Mouse (Mus musculus): ENCODE data around the gene Clec12a. TPM values are rescaled to one million over a fixed set of nuclear protein-coding genes. Genes with fewer than 3 reads are reported as not detected.
"Not testable (repeated sequence)": the region's sequence is repeated elsewhere in the genome, so short reads cannot be mapped to it uniquely, and the experiment has no call there.

Clec12a gene
- 0.09 and 0.20 TPM in 2 replicates for polyA plus RNA-seq (2015; fragmentation: Nextera tagmentation; extraction: Ambion mirVana)

GRCm38 (mm10) chr6:129342391-129342790, at the start of gene Clec12a:
Clec12a (plus strand) TSS chr6:129342691.
- H3K4me1 ChIP-seq (replicated peaks; ENCODE audit: control insufficient read depth, insufficient read depth, low read length); H3K4me2 ChIP-seq (replicated peaks; ENCODE audit: low read depth); H3K27me3 ChIP-seq (replicated peaks; ENCODE audit: control insufficient read depth, insufficient read depth, low read length); H3K9ac ChIP-seq (ENCODE audit: low read depth, low read length); H3K27ac ChIP-seq (ENCODE audit: low read depth, low read length); ATAC-seq; H3K36me3 ChIP-seq (ENCODE audit: control insufficient read depth, insufficient read depth); H3K4me3 ChIP-seq (ENCODE audit: low read depth, low read length); H3K9me3 ChIP-seq (ENCODE audit: control insufficient read depth): not testable (repeated sequence)
- 75% methylated on average over 4 of the region's 4 CpGs for WGBS

DNA sequence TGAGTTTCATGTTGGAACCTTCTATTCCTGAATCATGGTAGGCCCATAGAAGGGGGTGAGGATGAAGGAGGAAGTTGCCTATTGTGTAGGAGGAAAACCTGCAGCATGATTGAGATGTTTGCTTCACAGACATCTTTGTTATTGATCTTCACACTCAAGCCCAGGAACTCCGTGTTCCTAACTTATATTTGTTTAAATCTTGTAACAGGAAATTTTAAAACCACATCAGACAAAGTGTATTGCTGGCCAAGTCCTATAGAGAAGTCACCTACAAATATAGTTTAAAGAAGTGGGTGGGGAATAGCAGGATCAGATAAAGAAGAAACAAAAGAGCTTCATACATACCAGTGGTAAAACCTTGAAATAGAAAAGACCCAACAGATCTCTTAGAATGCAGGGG, 38.3 kb upstream of the Clec12a start:
- 43% methylated on average over 1 of the region's 1 CpGs for WGBS
- H3K9me3 ChIP-seq (ENCODE audit: control insufficient read depth), result no peaks in the 10 kb centered on the region
- no peak for TF ChIP-seq CTCF (IDR thresholded peaks at IDR 0.05; ENCODE audit: low read depth)

DNA sequence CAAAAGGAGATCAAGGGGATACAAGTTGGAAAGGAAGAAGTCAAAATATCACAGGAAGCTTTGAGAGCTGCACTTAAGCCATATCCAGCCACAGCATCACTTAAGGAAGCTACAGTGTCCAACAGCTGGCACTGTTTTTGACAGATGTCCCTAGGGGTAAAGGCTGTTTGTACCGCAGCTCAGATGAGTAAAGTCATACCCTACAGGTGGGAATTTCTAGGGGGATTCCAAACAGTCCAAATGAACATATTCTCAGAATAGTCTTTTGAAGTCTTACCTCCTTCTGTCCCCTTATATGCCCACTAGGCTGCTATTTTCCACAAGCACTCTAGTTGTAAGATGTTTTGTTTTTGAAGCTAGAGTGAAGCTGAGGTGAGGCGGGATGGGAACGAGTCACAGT, 30.0 kb upstream of the Clec12a start:
- no peak for TF ChIP-seq CTCF (IDR thresholded peaks at IDR 0.05; ENCODE audit: low read depth)
- Histone ChIP-seq H3K36me3 (ENCODE audit: control insufficient read depth, insufficient read depth) (no peaks in the 10 kb centered on the region), H3K27me3 (replicated peaks; ENCODE audit: control insufficient read depth, insufficient read depth, low read length) (no peaks in the 10 kb centered on the region), H3K4me3 (ENCODE audit: low read depth, low read length) (no peak overlapping the region), H3K4me2 (replicated peaks; ENCODE audit: low read depth) (no peak overlapping the region), H3K4me1 (replicated peaks; ENCODE audit: control insufficient read depth, insufficient read depth, low read length) (no peaks in the 10 kb centered on the region), H3K9ac (ENCODE audit: low read depth, low read length) (no peak overlapping the region), H3K9me3 (ENCODE audit: control insufficient read depth) (no peaks in the 10 kb centered on the region), H3K27ac (ENCODE audit: low read depth, low read length) (no peak overlapping the region)
- ATAC-seq, result no peak
- WGBS, result 76% methylated on average over 3 of the region's 3 CpGs

More for the DNA sequence above, 38.3 kb upstream of the Clec12a start:
- H3K4me2 ChIP-seq (replicated peaks; ENCODE audit: low read depth), result no peak overlapping the region
- no peaks in the 10 kb centered on the region for H3K4me1 ChIP-seq (replicated peaks; ENCODE audit: control insufficient read depth, insufficient read depth, low read length)
- no peaks in the 10 kb centered on the region for H3K27me3 ChIP-seq (replicated peaks; ENCODE audit: control insufficient read depth, insufficient read depth, low read length)
- H3K27ac ChIP-seq (ENCODE audit: low read depth, low read length), result no peak overlapping the region
- no peaks in the 10 kb centered on the region for H3K36me3 ChIP-seq (ENCODE audit: control insufficient read depth, insufficient read depth)
- no peak overlapping the region for H3K4me3 ChIP-seq (ENCODE audit: low read depth, low read length)
- H3K9ac ChIP-seq (ENCODE audit: low read depth, low read length), result no peak overlapping the region
- no peak for ATAC-seq

DNA sequence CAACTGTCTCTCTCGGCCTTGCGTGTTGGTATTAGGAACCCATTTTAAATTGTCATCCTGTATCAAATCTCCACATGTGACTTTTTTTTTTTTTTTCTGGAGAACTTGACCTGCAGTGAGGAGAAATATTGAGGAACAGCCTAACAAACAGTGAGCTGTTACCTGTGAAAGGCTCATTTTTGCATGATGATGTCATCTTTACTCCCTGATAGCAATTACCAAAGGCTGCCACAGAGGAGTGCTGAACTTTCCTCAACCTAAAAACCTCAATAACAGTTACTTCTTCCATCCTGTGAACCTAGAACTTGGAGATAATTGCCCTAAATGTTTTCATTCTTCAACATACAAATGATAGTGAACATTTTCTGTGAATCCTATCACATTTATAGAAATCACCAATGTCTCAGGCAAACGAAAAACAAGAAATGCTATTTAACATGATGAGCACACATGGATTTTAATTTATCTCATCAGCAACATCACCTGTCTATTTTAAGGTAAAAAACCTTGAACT, 27.8 kb upstream of the Clec12a start:
- Histone ChIP-seq H3K4me2 (replicated peaks; ENCODE audit: low read depth) (no peak overlapping the region), H3K4me3 (ENCODE audit: low read depth, low read length) (no peak overlapping the region), H3K27me3 (replicated peaks; ENCODE audit: control insufficient read depth, insufficient read depth, low read length) (no peaks in the 10 kb centered on the region), H3K9ac (ENCODE audit: low read depth, low read length) (no peak overlapping the region), H3K27ac (ENCODE audit: low read depth, low read length) (no peak overlapping the region), H3K4me1 (replicated peaks; ENCODE audit: control insufficient read depth, insufficient read depth, low read length) (no peaks in the 10 kb centered on the region), H3K36me3 (ENCODE audit: control insufficient read depth, insufficient read depth) (no peaks in the 10 kb centered on the region), H3K9me3 (ENCODE audit: control insufficient read depth) (no peaks in the 10 kb centered on the region)
- ATAC-seq, result no peak
- no peak for TF ChIP-seq CTCF (IDR thresholded peaks at IDR 0.05; ENCODE audit: low read depth)
- WGBS, result 89% methylated on average over 3 of the region's 3 CpGs

DNA sequence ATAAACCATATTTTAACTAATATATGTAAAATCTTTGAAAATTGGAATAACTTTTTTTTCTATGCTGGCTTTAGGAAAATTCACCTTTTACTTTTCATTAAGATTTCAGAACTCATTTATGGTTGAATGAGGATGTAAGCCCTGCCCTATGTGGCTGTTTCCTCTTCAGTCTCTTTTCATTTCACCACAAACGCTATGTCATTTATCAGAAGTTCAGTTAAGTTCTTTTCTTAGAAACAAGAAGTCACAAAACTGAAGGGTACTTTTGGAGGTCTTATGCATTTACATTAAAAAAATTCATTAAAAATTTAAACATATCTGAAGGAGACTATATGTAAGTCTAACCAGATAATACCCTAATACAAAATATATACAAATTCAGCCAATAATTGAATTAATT, 26.8 kb upstream of the Clec12a start:
- Histone ChIP-seq H3K27ac (ENCODE audit: low read depth, low read length) (no peak overlapping the region), H3K36me3 (ENCODE audit: control insufficient read depth, insufficient read depth) (no peaks in the 10 kb centered on the region), H3K27me3 (replicated peaks; ENCODE audit: control insufficient read depth, insufficient read depth, low read length) (no peaks in the 10 kb centered on the region), H3K9ac (ENCODE audit: low read depth, low read length) (no peak overlapping the region), H3K9me3 (ENCODE audit: control insufficient read depth) (no peaks in the 10 kb centered on the region), H3K4me1 (replicated peaks; ENCODE audit: control insufficient read depth, insufficient read depth, low read length) (no peaks in the 10 kb centered on the region), H3K4me3 (ENCODE audit: low read depth, low read length) (no peak overlapping the region), H3K4me2 (replicated peaks; ENCODE audit: low read depth) (no peak overlapping the region)
- WGBS, result 86% methylated on average over 1 of the region's 1 CpGs
- TF ChIP-seq CTCF (IDR thresholded peaks at IDR 0.05; ENCODE audit: low read depth), result no peak
- ATAC-seq, result no peak

- no peak for TF ChIP-seq CTCF (IDR thresholded peaks at IDR 0.05; ENCODE audit: low read depth)
- Histone ChIP-seq H3K36me3 (ENCODE audit: control insufficient read depth, insufficient read depth) (no peaks in the 10 kb centered on the region), H3K9ac (ENCODE audit: low read depth, low read length) (no peak overlapping the region), H3K9me3 (ENCODE audit: control insufficient read depth) (no peaks in the 10 kb centered on the region), H3K4me1 (replicated peaks; ENCODE audit: control insufficient read depth, insufficient read depth, low read length) (no peaks in the 10 kb centered on the region), H3K27ac (ENCODE audit: low read depth, low read length) (no peak overlapping the region), H3K27me3 (replicated peaks; ENCODE audit: control insufficient read depth, insufficient read depth, low read length) (no peaks in the 10 kb centered on the region), H3K4me3 (ENCODE audit: low read depth, low read length) (no peak overlapping the region), H3K4me2 (replicated peaks; ENCODE audit: low read depth) (no peak overlapping the region)
- WGBS, result 73% methylated on average over 2 of the region's 2 CpGs
- ATAC-seq, result no peak
Measured at GRCm38 (mm10) chr6:129316463-129316862, 26.0 kb upstream of the Clec12a start.

DNA sequence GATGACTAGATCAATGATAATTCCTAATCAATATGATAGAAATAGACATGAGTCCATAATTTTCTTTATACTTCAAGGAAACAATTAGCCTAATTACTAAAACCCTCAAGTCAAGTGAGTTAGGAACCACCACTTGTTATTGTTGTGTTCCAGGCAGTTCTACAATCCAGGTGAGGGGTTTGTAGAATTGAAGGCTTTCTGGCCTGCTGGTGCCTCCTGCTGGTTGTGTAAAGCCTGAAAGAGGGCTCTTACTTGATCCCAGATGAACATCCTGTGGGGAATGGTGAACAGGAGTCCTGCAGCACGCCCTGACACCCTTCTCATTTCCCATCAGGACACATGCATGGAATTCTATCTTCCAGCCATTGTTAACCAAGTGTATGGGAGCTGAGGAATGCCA, 24.1 kb upstream of the Clec12a start:
- Histone ChIP-seq H3K9ac (ENCODE audit: low read depth, low read length) (no peak overlapping the region), H3K4me2 (replicated peaks; ENCODE audit: low read depth) (no peak overlapping the region), H3K4me3 (ENCODE audit: low read depth, low read length) (no peak overlapping the region), H3K9me3 (ENCODE audit: control insufficient read depth) (no peaks in the 10 kb centered on the region), H3K4me1 (replicated peaks; ENCODE audit: control insufficient read depth, insufficient read depth, low read length) (no peaks in the 10 kb centered on the region), H3K36me3 (ENCODE audit: control insufficient read depth, insufficient read depth) (no peaks in the 10 kb centered on the region), H3K27me3 (replicated peaks; ENCODE audit: control insufficient read depth, insufficient read depth, low read length) (no peaks in the 10 kb centered on the region), H3K27ac (ENCODE audit: low read depth, low read length) (no peak overlapping the region)
- TF ChIP-seq CTCF (IDR thresholded peaks at IDR 0.05; ENCODE audit: low read depth), result peak; percentile 36
- ATAC-seq, result no peak
- WGBS, result 63% methylated on average over 1 of the region's 1 CpGs
